Comparison of ENCODE assay signal across 8 mouse cellular contexts in genomic region chr2:181497548-181497875, GRCm38 (mm10). TPM values are rescaled to one million over a fixed set of nuclear protein-coding genes. Genes with fewer than 3 reads are reported as not detected.
A peak's percentile ranks its signal among the peaks of the same experiment; 100 is the strongest.
DNase-seq lines count a peak whose midpoint lies in the region; ATAC-seq and TF ChIP-seq lines count a peak whose summit lies in the region.

No protein-coding gene starts in this region.

- H3K9me3 ChIP-seq in heart, embryonic 11.5 days (replicated peaks; ENCODE audit: control insufficient read depth, low read length), result no peaks in the 10 kb centered on the region
- H3K9me3 ChIP-seq in kidney, embryonic 14.5 days (ENCODE audit: control insufficient read depth, low read length), result no peaks in the 10 kb centered on the region
- H3K9me3 ChIP-seq in lung, embryonic 14.5 days (ENCODE audit: low read depth, low read length), result no peaks in the 10 kb centered on the region

- peaks cover 34% of the 10 kb centered on the region for H3K36me3 ChIP-seq in C2C12 (ENCODE audit: control insufficient read depth, insufficient read depth)
- peaks cover 11% of the 10 kb centered on the region for H3K36me3 ChIP-seq in heart, embryonic 11.5 days (ENCODE audit: control insufficient read depth, insufficient read depth, low read length)
- peaks cover 32% of the 10 kb centered on the region for H3K36me3 ChIP-seq in kidney, embryonic 14.5 days (ENCODE audit: control insufficient read depth, insufficient read depth, low read length)
- H3K36me3 ChIP-seq in lung, embryonic 14.5 days (ENCODE audit: insufficient read depth), result peaks cover 31% of the 10 kb centered on the region

- H3K79me3 ChIP-seq in C2C12 (ENCODE audit: low read depth), result peaks cover 37% of the 10 kb centered on the region

- TF ChIP-seq POLR2A in embryonic fibroblast, embryonic 13.5 days (IDR thresholded peaks at IDR 0.05; ENCODE audit: low read depth, low read length), result no peak; the same call in 1 of the 2 replicates
- no peak; the same call in 1 of the 2 replicates for TF ChIP-seq POLR2A in olfactory bulb, adult 2 months (IDR thresholded peaks at IDR 0.05; ENCODE audit: insufficient read depth, low read depth, low read length)

- WGBS in heart, embryonic 11.5 days (ENCODE audit: insufficient replicate concordance), result under 1% methylated on average over 12 of the region's 12 CpGs
- under 1% methylated on average over 12 of the region's 12 CpGs for WGBS in kidney, embryonic 14.5 days
- under 1% methylated on average over 12 of the region's 12 CpGs for WGBS in lung, embryonic 14.5 days
- WGBS in olfactory bulb, adult 2 months, result under 1% methylated on average over 12 of the region's 12 CpGs

- H3K4me2 ChIP-seq in heart, embryonic 11.5 days, result peak overlapping the region; percentile 84
- H3K4me2 ChIP-seq in kidney, embryonic 14.5 days (replicated peaks; ENCODE audit: low read depth, low read length), result peak overlapping the region; percentile 69
- peak overlapping the region; percentile 88 for H3K4me2 ChIP-seq in lung, embryonic 14.5 days

- peak overlapping the region; percentile 82 for H3ac ChIP-seq in C2C12 (ENCODE audit: control insufficient read depth, insufficient read length, low read depth)

- H3K27me3 ChIP-seq in C2C12 (ENCODE audit: control insufficient read depth, insufficient read depth, insufficient read length), result no peaks in the 10 kb centered on the region
- H3K27me3 ChIP-seq in heart, embryonic 11.5 days (ENCODE audit: control insufficient read depth, insufficient read depth, low read length), result no peaks in the 10 kb centered on the region
- H3K27me3 ChIP-seq in kidney, embryonic 14.5 days (ENCODE audit: control insufficient read depth, insufficient read depth, low read length), result no peaks in the 10 kb centered on the region
- no peaks in the 10 kb centered on the region for H3K27me3 ChIP-seq in lung, embryonic 14.5 days (ENCODE audit: insufficient read depth, low read length)

- peaks cover 54% of the 10 kb centered on the region for H3K79me2 ChIP-seq in C2C12 (ENCODE audit: control insufficient read depth, insufficient read depth)

- peak overlapping the region; percentile 89 for H3K4me3 ChIP-seq in C2C12 (ENCODE audit: insufficient read depth, poor library complexity, severe bottlenecking)
- H3K4me3 ChIP-seq in embryonic fibroblast, embryonic 13.5 days (ENCODE audit: insufficient read depth, low read length), result peak overlapping the region; percentile 88
- H3K4me3 ChIP-seq in heart, embryonic 11.5 days (ENCODE audit: low read depth, low read length), result peak overlapping the region; percentile 96
- H3K4me3 ChIP-seq in kidney, embryonic 14.5 days (ENCODE audit: low read length), result peak overlapping the region; percentile 90
- H3K4me3 ChIP-seq in lung, embryonic 14.5 days (ENCODE audit: low read depth, low read length), result peak overlapping the region; percentile 92
- peak overlapping the region; percentile 81 for H3K4me3 ChIP-seq in olfactory bulb, adult 2 months (ENCODE audit: insufficient read depth, low read depth, low read length)

- peak overlapping the region; percentile 95 for H3K9ac ChIP-seq in heart, embryonic 11.5 days (ENCODE audit: low read depth, low read length)
- peak overlapping the region; percentile 90 for H3K9ac ChIP-seq in kidney, embryonic 14.5 days (ENCODE audit: low read depth, low read length)
- peak overlapping the region; percentile 86 for H3K9ac ChIP-seq in lung, embryonic 14.5 days

- DNase-seq in T-cell, adult 2 months (ENCODE audit: low spot score), result peak; percentile 73
- peak; percentile 80 for DNase-seq in lung, embryonic 14.5 days
- peak; percentile 48 for DNase-seq in thymus, postnatal 25 days

- no peak for TF ChIP-seq CTCF in C2C12 (IDR thresholded peaks at IDR 0.05; ENCODE audit: control insufficient read depth, insufficient read depth, insufficient read length)
- TF ChIP-seq CTCF in embryonic fibroblast, embryonic 13.5 days (IDR thresholded peaks at IDR 0.05; ENCODE audit: borderline replicate concordance, insufficient read depth, low read length), result no peak
- no peak for TF ChIP-seq CTCF in lung, embryonic 14.5 days (IDR thresholded peaks at IDR 0.05; ENCODE audit: low read depth)
- TF ChIP-seq CTCF in olfactory bulb, adult 2 months (IDR thresholded peaks at IDR 0.05; ENCODE audit: insufficient read depth, low read depth, low read length), result no peak

- H3K4me1 ChIP-seq in embryonic fibroblast, embryonic 13.5 days (ENCODE audit: control insufficient read depth, insufficient read depth, low read length), result peaks cover 5% of the 10 kb centered on the region; the same call in 1 of the 2 replicates
- H3K4me1 ChIP-seq in heart, embryonic 11.5 days (ENCODE audit: control insufficient read depth, insufficient read depth, low read length), result peaks cover 3% of the 10 kb centered on the region; the same call in 1 of the 2 replicates
- H3K4me1 ChIP-seq in kidney, embryonic 14.5 days (ENCODE audit: control insufficient read depth, insufficient read depth, low read length), result 0 out of 2 replicates have a peak, but pooled peaks cover 2% of the 10 kb centered on the region
- no peaks in the 10 kb centered on the region for H3K4me1 ChIP-seq in lung, embryonic 14.5 days (ENCODE audit: insufficient read depth)
- peaks cover 3% of the 10 kb centered on the region for H3K4me1 ChIP-seq in olfactory bulb, adult 2 months (ENCODE audit: control insufficient read depth, insufficient read depth, low read length)

- H3K27ac ChIP-seq in embryonic fibroblast, embryonic 13.5 days (ENCODE audit: insufficient read depth, low read length), result peak overlapping the region; percentile 71
- H3K27ac ChIP-seq in heart, embryonic 11.5 days (ENCODE audit: low read depth, low read length), result peak overlapping the region; percentile 92
- H3K27ac ChIP-seq in kidney, embryonic 14.5 days (ENCODE audit: low read depth, low read length), result peak overlapping the region; percentile 93
- peak overlapping the region; percentile 96 for H3K27ac ChIP-seq in lung, embryonic 14.5 days (ENCODE audit: low read depth)
- peak overlapping the region; percentile 61 for H3K27ac ChIP-seq in olfactory bulb, adult 2 months (ENCODE audit: insufficient read depth, low read depth, low read length)

- peak; percentile 78 for ATAC-seq in heart, embryonic 11.5 days (replicated peaks; ENCODE audit: insufficient number of reproducible peaks, low FRiP score, low TSS enrichment)
- ATAC-seq in kidney, embryonic 14.5 days (ENCODE audit: low FRiP score, low TSS enrichment), result peak; percentile 41
- ATAC-seq in lung, embryonic 14.5 days (ENCODE audit: insufficient read depth), result peak; percentile 76

TF ChIP-seq in C2C12, 6 proteins besides CTCF, POLR2A, EP300 and RAD21:
- no peak for TF ChIP-seq USF1 (IDR thresholded peaks at IDR 0.05; ENCODE audit: low read depth)
- TF ChIP-seq MYOD1 (IDR thresholded peaks at IDR 0.05; ENCODE audit: control insufficient read depth, insufficient read length, low read depth), result no peak
- no peak for TF ChIP-seq CEBPB (IDR thresholded peaks at IDR 0.05; ENCODE audit: low read depth)
- TF ChIP-seq MAX (IDR thresholded peaks at IDR 0.05), result peak; percentile 40
- no peak for TF ChIP-seq FOSL1 (IDR thresholded peaks at IDR 0.05; ENCODE audit: insufficient read depth, low read length, poor library complexity, severe bottlenecking)
TF ChIP-seq in C2C12: peak in this region for 1.

RNA-seq across cellular contexts. Expression of gene Tpd52l2, which starts 0.6 kb away (rescaled TPM):
- polyA plus RNA-seq in C2C12 (2012; fragmentation: generic; extraction: Trizol), result 79.2 TPM
- polyA plus RNA-seq in embryonic fibroblast, embryonic 13.5 days (2011; ENCODE audit: insufficient read length, low read depth, missing spikeins), result 96.5 and 103 TPM in 2 replicates
- 119 and 128 TPM in 2 replicates for polyA plus RNA-seq in heart, embryonic 11.5 days (2014; fragmentation: Nextera tagmentation; extraction: Ambion mirVana)
- 175 and 184 TPM in 2 replicates for polyA plus RNA-seq in kidney, embryonic 14.5 days (2014; fragmentation: Nextera tagmentation; extraction: Ambion mirVana)
- polyA plus RNA-seq in lung, embryonic 14.5 days (2014; fragmentation: Nextera tagmentation; extraction: Ambion mirVana), result 160 and 165 TPM in 2 replicates
- polyA plus RNA-seq in olfactory bulb, adult 2 months (2012; ENCODE audit: insufficient read depth, insufficient read length, low replicate concordance, missing spikeins), result 317 TPM in 1 of 2 replicates, not detected in the other

RNA-seq across cellular contexts. Expression of gene Abhd16b, which starts 4.5 kb away (rescaled TPM):
- not detected for polyA plus RNA-seq in C2C12 (2012; fragmentation: generic; extraction: Trizol)
- not detected in 2 replicates for polyA plus RNA-seq in embryonic fibroblast, embryonic 13.5 days (2011; ENCODE audit: insufficient read length, low read depth, missing spikeins)
- polyA plus RNA-seq in heart, embryonic 11.5 days (2014; fragmentation: Nextera tagmentation; extraction: Ambion mirVana), result 0.43 and 0.65 TPM in 2 replicates
- polyA plus RNA-seq in kidney, embryonic 14.5 days (2014; fragmentation: Nextera tagmentation; extraction: Ambion mirVana), result 0.14 and 0.19 TPM in 2 replicates
- 0.13 and 0.24 TPM in 2 replicates for polyA plus RNA-seq in lung, embryonic 14.5 days (2014; fragmentation: Nextera tagmentation; extraction: Ambion mirVana)
- not detected in 2 replicates for polyA plus RNA-seq in olfactory bulb, adult 2 months (2012; ENCODE audit: insufficient read depth, insufficient read length, low replicate concordance, missing spikeins)

RNA-seq across cellular contexts. Expression of gene Dnajc5, which starts 22.8 kb away (rescaled TPM):
- polyA plus RNA-seq in C2C12 (2012; fragmentation: generic; extraction: Trizol), result 34.3 TPM
- polyA plus RNA-seq in embryonic fibroblast, embryonic 13.5 days (2011; ENCODE audit: insufficient read length, low read depth, missing spikeins), result 86.7 and 97.4 TPM in 2 replicates
- polyA plus RNA-seq in heart, embryonic 11.5 days (2014; fragmentation: Nextera tagmentation; extraction: Ambion mirVana), result 69.0 and 76.1 TPM in 2 replicates
- polyA plus RNA-seq in kidney, embryonic 14.5 days (2014; fragmentation: Nextera tagmentation; extraction: Ambion mirVana), result 41.5 and 82.2 TPM in 2 replicates
- 79.4 and 81.3 TPM in 2 replicates for polyA plus RNA-seq in lung, embryonic 14.5 days (2014; fragmentation: Nextera tagmentation; extraction: Ambion mirVana)
- polyA plus RNA-seq in olfactory bulb, adult 2 months (2012; ENCODE audit: insufficient read depth, insufficient read length, low replicate concordance, missing spikeins), result 347 and 447 TPM in 2 replicates

RNA-seq across cellular contexts. Expression of gene Zbtb46, which starts 38.3 kb away (rescaled TPM):
- polyA plus RNA-seq in C2C12 (2012; fragmentation: generic; extraction: Trizol), result 0.68 TPM
- 2.6 and 3.3 TPM in 2 replicates for polyA plus RNA-seq in embryonic fibroblast, embryonic 13.5 days (2011; ENCODE audit: insufficient read length, low read depth, missing spikeins)
- polyA plus RNA-seq in heart, embryonic 11.5 days (2014; fragmentation: Nextera tagmentation; extraction: Ambion mirVana), result 10.3 and 10.5 TPM in 2 replicates
- polyA plus RNA-seq in kidney, embryonic 14.5 days (2014; fragmentation: Nextera tagmentation; extraction: Ambion mirVana), result 13.7 and 26.6 TPM in 2 replicates
- polyA plus RNA-seq in lung, embryonic 14.5 days (2014; fragmentation: Nextera tagmentation; extraction: Ambion mirVana), result 14.6 and 15.6 TPM in 2 replicates
- not detected in 2 replicates for polyA plus RNA-seq in olfactory bulb, adult 2 months (2012; ENCODE audit: insufficient read depth, insufficient read length, low replicate concordance, missing spikeins)

Comparison
In these comparisons a context has a peak if more than half of its experiments do, and no peak if none do; other contexts are left out.
1. Peak in every context shown above with its lines: DNase-seq, ATAC-seq, H3K4me3 ChIP-seq and H3K27ac ChIP-seq.